Mouse (Mus musculus) bone marrow, adult 2 months (tissue): ENCODE data around the gene Trim8. TPM values are rescaled to one million over a fixed set of nuclear protein-coding genes. Genes with fewer than 3 reads are reported as not detected.

Experiments used
- H3K27ac ChIP-seq: fragments of 200-500 bp; 2 replicates; pipeline ENCODE4 v1.5.1; 2012; ENCODE audit warnings: low read depth, mild to moderate bottlenecking, control low read depth, inconsistent platforms, low read length; ENCODE audit not compliant: control insufficient read depth, poor library complexity, insufficient read depth
- H3K4me1 ChIP-seq: fragments of 200-500 bp; 2 replicates; pipeline ENCODE4 v1.6.1; 2011; ENCODE audit warnings: low read length; ENCODE audit not compliant: control insufficient read depth, insufficient read depth
- H3K4me3 ChIP-seq: fragments of 200-500 bp; replicated peaks from 2 replicates; pipeline ENCODE3; 2011; ENCODE audit warnings: mild to moderate bottlenecking, low read depth, low read length, control low read depth; ENCODE audit not compliant: control insufficient read depth
- CTCF ChIP-seq: fragments of 200-500 bp; IDR thresholded peaks from 2 replicates; pipeline ENCODE4 v1.5.1; 2011; ENCODE audit warnings: low read length, control low read depth; ENCODE audit not compliant: control insufficient read depth, insufficient read depth
- POLR2A ChIP-seq: fragments of 200-500 bp; IDR thresholded peaks from 2 replicates; pipeline ENCODE4 v1.6.1; 2011; ENCODE audit warnings: low read depth, mild to moderate bottlenecking, control low read depth, low read length, borderline replicate concordance; ENCODE audit not compliant: control insufficient read depth
- WGBS: fragments of 180-500 bp; shearing (Covaris S2); methylation state at CpG from one replicate; pipeline ENCODE4 v1.1.7; 2018; 5-methylcytosine and 5-hydroxymethylcytosine counted together
- polyA plus RNA-seq: library from polyadenylated mRNA; stranded (reverse); fragments of >200 nt; gene quantifications from 2 replicates; pipeline ENCODE4 v1.2.4, GENCODE M21; 2011; ENCODE audit warnings: low replicate concordance; ENCODE audit not compliant: missing spikeins, insufficient read depth, insufficient read length

The Trim8 gene
- polyA plus RNA-seq, 1 experiment, result 25.9 TPM

DNA sequence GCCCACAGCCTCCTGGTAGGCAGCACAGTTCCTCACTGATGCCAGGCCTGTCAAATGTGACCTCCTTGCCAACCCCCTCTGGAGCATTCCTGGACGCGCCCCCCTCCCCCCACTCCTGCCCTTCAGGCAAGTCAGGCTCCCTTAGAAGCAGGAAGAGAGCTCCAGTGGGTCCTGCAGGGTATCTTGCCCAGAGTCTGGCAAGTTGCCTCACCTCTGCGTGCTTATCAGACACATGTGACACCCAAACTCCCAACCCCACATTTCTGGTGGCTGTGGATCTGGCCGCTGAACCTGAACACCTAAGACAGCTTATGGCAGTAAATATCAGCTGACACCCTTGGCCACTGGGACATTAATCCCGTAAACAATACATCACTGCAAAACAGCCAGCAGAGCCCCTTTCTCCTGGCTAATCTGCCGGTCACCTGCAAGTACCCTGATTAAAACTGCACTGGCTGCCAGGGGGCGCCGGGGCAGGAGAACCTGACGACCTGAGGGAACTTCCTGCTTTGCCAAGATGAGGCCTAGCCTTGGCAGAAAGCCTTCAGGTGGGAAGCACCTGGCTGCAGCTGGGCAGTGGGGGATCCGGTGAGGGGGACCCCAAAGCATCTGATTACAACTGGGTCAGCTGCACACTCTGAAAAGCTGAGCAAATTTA, 30.7 kb downstream of the Trim8 start:
- Histone ChIP-seq H3K27ac (peak overlapping the region; percentile 32; the same call in 1 of the 2 replicates), H3K4me1 (no peaks in the 10 kb centered on the region)

DNA sequence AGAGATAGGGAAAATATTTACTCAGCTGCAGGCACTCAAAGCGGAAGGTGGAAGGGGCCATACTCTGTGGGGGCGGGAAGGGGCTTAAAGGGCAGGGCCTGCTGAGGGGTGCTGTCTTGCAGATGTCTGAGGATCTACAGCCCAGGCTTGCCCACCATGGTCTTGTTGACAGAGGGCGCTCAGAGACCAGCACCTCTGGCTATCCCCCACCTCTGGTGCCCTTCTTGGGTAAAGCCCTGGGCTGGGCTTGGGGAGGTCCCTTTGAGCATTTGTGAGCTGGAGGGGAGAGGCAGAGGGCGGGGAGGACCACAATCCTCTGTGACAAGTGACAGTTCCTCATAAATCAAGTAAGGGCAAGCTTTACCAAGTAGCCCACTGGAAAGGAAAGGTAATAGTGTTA, 31.6 kb downstream of the Trim8 start:
- TF ChIP-seq CTCF, result no peak
- TF ChIP-seq POLR2A, result no peak
- H3K27ac ChIP-seq, result no peak overlapping the region
- no peak overlapping the region for H3K4me3 ChIP-seq
- 60% methylated on average over 4 of the region's 4 CpGs for WGBS
- no peaks in the 10 kb centered on the region; the same call in 1 of the 2 replicates for H3K4me1 ChIP-seq

More for the DNA sequence above, 30.7 kb downstream of the Trim8 start:
- WGBS, result 13% methylated on average over 10 of the region's 10 CpGs
- H3K4me3 ChIP-seq, result no peak overlapping the region
- TF ChIP-seq POLR2A (no peak), CTCF (no peak)

DNA sequence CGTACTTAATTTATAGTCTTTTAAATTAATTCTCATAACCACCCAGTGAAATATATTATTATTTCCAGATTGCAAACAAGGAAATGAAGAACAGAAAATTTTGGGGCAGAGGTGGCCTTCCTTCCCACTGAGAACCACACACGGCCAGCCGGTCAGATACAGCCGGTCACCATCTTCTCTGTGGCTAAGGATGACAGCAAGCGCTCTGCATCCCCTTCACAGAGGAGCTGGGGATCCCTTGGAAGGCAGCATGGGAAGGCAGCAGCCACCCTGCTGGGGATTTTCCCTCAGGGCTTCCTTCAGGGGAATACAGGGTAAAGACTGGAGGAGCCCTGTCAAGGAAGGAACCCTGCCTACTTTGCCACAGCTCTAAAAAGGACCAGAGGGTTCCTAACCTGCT, 32.0 kb downstream of the Trim8 start:
- Histone ChIP-seq H3K4me1 (no peaks in the 10 kb centered on the region; the same call in 1 of the 2 replicates), H3K4me3 (no peak overlapping the region), H3K27ac (no peak overlapping the region)
- TF ChIP-seq POLR2A (no peak), CTCF (no peak)
- 76% methylated on average over 5 of the region's 5 CpGs for WGBS

DNA sequence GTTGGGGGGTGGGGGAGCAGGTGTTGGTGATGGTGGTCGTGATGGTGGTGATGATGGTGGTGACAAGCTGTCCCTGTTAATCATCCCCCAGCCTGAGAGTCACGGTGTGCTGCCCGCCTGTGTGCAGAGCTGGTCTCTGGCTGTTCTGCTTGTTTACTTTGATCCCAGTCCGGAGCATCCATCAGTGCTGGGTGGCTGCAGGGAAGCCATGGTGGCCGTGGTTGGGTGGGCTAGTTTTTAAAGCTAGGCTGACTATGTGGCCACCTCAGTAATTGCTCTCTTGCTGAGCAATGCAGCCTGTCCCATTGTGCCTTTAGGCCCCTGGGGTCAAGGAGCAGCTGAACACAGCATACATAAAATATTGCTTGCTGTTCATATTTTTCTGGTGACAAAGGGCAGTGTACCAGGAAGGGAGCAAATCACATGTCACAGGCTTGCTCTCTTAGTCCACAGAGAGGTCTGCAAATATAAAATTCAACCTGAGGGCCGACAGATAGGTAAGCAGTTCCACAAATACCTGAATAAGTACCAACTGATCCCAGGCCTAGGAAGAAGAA, 33.1 kb downstream of the Trim8 start:
- WGBS, result 65% methylated on average over 6 of the region's 6 CpGs

DNA sequence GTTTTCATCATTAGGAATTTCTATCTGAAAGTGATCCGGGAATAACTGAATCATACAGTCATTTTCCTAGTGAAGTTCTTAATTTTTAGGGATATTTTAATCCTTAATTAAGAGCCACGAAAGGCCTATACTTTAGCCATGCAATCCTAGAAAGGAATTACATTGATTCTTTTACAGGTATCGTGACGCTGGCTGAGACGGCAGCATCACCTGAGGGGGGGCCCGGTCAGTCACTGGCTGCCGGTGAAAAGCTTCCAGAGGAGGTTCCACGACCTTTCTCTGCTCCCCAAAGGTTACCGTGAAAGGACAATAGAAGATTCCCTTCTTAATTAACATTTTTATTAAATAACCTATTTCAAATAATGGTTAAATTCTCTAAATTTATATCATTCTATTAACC, 35.9 kb downstream of the Trim8 start:
- TF ChIP-seq CTCF (no peak), POLR2A (no peak)
- WGBS, result 90% methylated on average over 9 of the region's 9 CpGs
- no peak overlapping the region for H3K4me3 ChIP-seq
- no peaks in the 10 kb centered on the region; the same call in 1 of the 2 replicates for H3K4me1 ChIP-seq
- no peak overlapping the region for H3K27ac ChIP-seq

More for the DNA sequence above, 33.1 kb downstream of the Trim8 start:
- TF ChIP-seq CTCF (no peak), POLR2A (no peak)
- Histone ChIP-seq H3K27ac (no peak overlapping the region), H3K4me3 (no peak overlapping the region), H3K4me1 (no peaks in the 10 kb centered on the region; the same call in 1 of the 2 replicates)

DNA sequence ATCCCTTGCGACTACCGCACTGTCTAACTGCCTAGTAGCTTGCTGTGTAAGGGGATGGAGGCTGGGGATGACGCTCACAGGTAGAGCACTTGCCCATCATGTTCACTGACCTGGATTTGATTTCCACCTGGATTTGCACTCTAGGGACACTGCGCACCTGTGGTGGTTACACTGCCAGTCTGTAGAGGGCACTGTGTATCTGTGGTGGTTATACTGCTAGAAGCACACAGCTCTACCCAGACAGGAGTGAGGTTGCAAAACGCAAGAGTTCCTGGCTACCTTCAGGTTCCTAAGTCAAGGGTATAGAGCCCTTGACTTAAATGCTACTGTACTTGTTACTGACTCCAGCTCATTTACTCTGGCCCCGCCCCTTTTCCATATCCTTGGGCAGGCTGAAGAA, 36.7 kb downstream of the Trim8 start:
- Histone ChIP-seq H3K4me3 (no peak overlapping the region), H3K4me1 (no peaks in the 10 kb centered on the region; the same call in 1 of the 2 replicates), H3K27ac (no peak overlapping the region)
- TF ChIP-seq POLR2A, result no peak
- TF ChIP-seq CTCF, result peak; percentile 40; the same call in 1 of the 2 replicates
- WGBS, result 79% methylated on average over 6 of the region's 6 CpGs

DNA sequence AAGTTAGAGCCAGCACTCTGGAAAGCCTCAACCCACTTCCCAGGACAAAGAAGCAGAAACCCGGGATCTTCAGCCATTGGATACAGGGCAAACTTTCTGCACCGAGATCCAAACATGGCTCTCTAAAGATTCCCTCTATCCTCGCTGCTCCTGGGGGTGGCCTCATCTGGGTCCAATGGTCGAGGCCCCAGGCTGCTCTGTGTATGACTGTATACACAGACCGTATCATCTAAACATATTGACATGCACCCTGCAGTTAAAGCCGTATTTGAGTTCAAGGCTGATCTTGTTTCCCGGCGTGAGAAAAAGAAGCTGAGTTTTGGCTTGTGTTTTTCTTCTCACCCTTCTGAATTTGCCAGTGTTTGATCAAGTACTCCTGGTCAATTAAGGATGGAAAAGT, 41.2 kb downstream of the Trim8 start:
- H3K4me1 ChIP-seq, result no peaks in the 10 kb centered on the region; the same call in 1 of the 2 replicates
- no peak overlapping the region for H3K4me3 ChIP-seq
- 87% methylated on average over 8 of the region's 8 CpGs for WGBS
- TF ChIP-seq CTCF (no peak), POLR2A (no peak)
- H3K27ac ChIP-seq, result no peak overlapping the region

DNA sequence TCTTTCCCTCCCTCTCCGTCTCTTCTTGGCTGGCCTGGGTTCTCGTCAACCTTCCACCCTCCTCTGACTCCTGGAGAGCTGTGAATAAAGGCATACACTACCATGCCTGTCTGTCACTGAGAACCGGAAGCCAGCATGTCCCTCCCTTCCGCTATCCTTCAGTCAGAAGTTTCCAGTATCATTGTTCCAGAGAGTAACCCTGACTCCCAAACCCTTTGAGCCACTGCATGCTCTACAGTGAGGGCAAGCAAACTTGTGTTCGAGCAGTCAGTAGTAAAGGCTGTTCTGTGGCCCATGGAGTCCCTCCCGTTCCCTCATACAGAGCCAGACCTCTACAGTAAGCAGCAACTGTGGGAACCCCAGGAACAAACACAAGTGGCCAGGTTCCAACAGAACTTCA, 46.1 kb downstream of the Trim8 start:
- no peak overlapping the region for H3K4me3 ChIP-seq
- H3K27ac ChIP-seq, result no peak overlapping the region
- H3K4me1 ChIP-seq, result no peaks in the 10 kb centered on the region; the same call in 1 of the 2 replicates
- WGBS, result 88% methylated on average over 6 of the region's 6 CpGs
- no peak for TF ChIP-seq POLR2A
- no peak for TF ChIP-seq CTCF
